Mouse (Mus musculus): ENCODE results near the gene Dnajc4. TPM values are rescaled to one million over a fixed set of nuclear protein-coding genes. Genes with fewer than 3 reads are reported as not detected.
"Not testable (repeated sequence)": the region's sequence is repeated elsewhere in the genome, so short reads cannot be mapped to it uniquely, and the experiment has no call there.

Dnajc4 gene
- polyA plus RNA-seq, 1 experiment from 2014 or later = 10.9 TPM

DNA sequence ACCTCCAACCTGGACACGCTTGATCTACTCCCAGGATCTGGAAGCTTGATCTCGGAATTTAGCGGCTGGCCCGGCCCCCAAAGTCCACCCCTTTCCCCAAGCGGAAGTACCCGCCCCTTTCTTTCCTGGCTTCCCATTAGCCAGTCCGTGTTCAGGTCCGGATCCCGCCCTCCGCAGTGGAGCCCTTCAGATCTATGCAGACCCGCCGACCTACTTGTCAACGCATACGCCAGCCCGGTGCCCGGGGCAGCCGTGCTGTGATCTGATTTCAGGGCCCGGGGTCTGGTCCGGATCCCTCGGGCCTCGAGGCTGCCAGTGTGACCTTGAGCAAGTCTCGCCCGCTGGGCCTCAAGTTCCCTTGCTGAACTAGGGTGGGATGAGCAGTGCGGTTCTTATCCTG, 3.6 kb upstream of the Dnajc4 start, which contains the start of the genes Nudt22 and Trpt1:
TSS of gene Nudt22 (minus strand) at position 112 of the 400 bp plus-strand sequence.
TSS of gene Trpt1 (plus strand) at position 126 of the 400 bp plus-strand sequence.
- peaks cover 26% of the 10 kb centered on the region for H3K36me3 ChIP-seq (replicated peaks; ENCODE audit: insufficient read depth, low read length)

DNA sequence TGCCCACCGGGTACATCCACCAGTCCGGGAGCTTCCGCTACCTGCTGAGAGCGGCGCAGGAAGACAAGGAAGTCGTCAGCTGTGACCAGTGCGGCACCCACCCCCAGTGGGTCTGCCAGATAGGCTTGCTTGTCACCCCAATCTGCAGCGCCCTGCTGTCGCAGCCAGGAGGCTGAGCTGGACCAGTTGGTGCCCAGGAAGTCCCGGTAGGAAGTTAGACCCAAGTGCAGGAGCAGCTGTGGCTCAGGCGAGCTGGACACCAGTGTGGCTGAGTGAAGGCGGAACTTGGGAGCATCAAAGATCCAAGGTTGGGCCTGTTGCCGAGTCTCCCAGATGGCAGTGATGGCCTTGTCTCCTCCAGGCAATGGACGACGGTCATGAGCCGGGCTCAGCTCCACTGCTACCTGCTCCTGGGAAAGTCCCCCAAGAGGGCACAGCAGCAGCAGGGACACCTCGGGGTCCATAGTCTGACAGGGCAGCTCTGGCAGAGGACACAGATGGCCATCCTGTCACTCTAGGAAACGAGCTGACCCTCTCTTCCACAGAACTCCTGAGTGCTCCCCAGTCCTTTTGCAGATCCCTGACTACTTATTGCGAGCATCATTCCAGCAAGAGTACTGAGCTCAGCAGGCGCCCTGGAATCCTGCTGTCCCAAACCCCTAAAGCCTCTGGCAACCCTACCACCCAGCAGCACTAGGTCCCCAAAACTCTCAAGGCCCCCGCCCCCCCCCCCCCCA, 3.1 kb upstream of the Dnajc4 start:
- Histone ChIP-seq H3K27ac (ENCODE audit: low read depth) (peak overlapping the region; percentile 84), H3K9me3 (ENCODE audit: low read length) (no peaks in the 10 kb centered on the region), H3K9ac (replicated peaks) (peak overlapping the region; percentile 79), H3K4me3 (ENCODE audit: low read depth, low read length) (peak overlapping the region; percentile 63), H3K27me3 (ENCODE audit: insufficient read depth, low read length) (no peaks in the 10 kb centered on the region), H3K4me1 (ENCODE audit: insufficient read depth) (peaks cover 34% of the 10 kb centered on the region), H3K36me3 (replicated peaks; ENCODE audit: insufficient read depth, low read length) (peaks cover 24% of the 10 kb centered on the region), H3K4me2 (ENCODE audit: low read depth, low read length) (peak overlapping the region; percentile 95)
- 49% methylated on average over 20 of the region's 21 CpGs for WGBS (ENCODE audit: insufficient replicate concordance)
- ATAC-seq (no peak), DNase-seq (no peak)
- TF ChIP-seq EP300 (IDR thresholded peaks at IDR 0.05; ENCODE audit: low read depth) (no peak), CTCF (IDR thresholded peaks at IDR 0.05; ENCODE audit: low read depth) (peak; percentile 26; the same call in 1 of the 2 replicates)

More for the DNA sequence above, 3.6 kb upstream of the Dnajc4 start, which contains the start of the genes Nudt22 and Trpt1:
- H3K27ac ChIP-seq (ENCODE audit: low read depth) = peak within 1 kb of the TSS; percentile 84
- no peaks in the 10 kb centered on the region for H3K9me3 ChIP-seq (ENCODE audit: low read length)
- peak within 1 kb of the TSS; percentile 63 for H3K4me3 ChIP-seq (ENCODE audit: low read depth, low read length)
- ATAC-seq (peak; percentile 71), DNase-seq (peak; percentile 89)
- H3K27me3 ChIP-seq (ENCODE audit: insufficient read depth, low read length) = no peaks in the 10 kb centered on the region
- TF ChIP-seq CTCF (IDR thresholded peaks at IDR 0.05; ENCODE audit: low read depth) (no peak), EP300 (IDR thresholded peaks at IDR 0.05; ENCODE audit: low read depth) (no peak)
- H3K4me1 ChIP-seq (ENCODE audit: insufficient read depth) = peaks cover 34% of the 10 kb centered on the region
- H3K4me2 ChIP-seq (ENCODE audit: low read depth, low read length) = peak within 1 kb of the TSS; percentile 95
- H3K9ac ChIP-seq (replicated peaks) = peak within 1 kb of the TSS; percentile 79
- under 1% methylated on average over 24 of the region's 24 CpGs for WGBS (ENCODE audit: insufficient replicate concordance)

DNA sequence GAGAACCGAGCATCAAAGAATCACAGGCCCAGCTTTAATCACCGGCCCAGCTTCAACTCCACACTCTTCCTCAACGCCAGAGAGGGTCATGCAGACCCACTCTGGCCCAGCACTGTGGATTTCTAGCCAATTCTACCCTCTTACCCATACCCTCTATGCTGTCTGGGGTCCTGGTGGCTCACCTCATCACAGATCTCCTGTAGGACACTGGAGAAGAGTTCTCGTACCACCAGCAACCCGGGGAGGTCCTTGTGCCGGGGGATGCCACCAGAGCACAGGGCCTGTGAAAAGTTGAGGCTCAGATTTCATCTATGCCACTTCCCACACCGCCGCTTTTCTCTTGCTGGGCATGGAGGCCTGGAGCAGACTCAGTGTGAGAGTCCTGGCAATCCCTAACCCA, 2.1 kb upstream of the Dnajc4 start:
- Histone ChIP-seq H3K4me1 (ENCODE audit: insufficient read depth) (peaks cover 34% of the 10 kb centered on the region), H3K27ac (ENCODE audit: low read depth) (no peak overlapping the region), H3K27me3 (ENCODE audit: insufficient read depth, low read length) (no peaks in the 10 kb centered on the region), H3K4me3 (ENCODE audit: low read depth, low read length) (no peak overlapping the region), H3K9me3 (ENCODE audit: low read length) (no peaks in the 10 kb centered on the region), H3K36me3 (replicated peaks; ENCODE audit: insufficient read depth, low read length) (peaks cover 15% of the 10 kb centered on the region), H3K4me2 (ENCODE audit: low read depth, low read length) (peak overlapping the region; percentile 95; the same call in 1 of the 2 replicates), H3K9ac (replicated peaks) (no peak overlapping the region)
- WGBS (ENCODE audit: insufficient replicate concordance) = 91% methylated on average over 8 of the region's 8 CpGs
- DNase-seq (no peak), ATAC-seq (no peak)
- TF ChIP-seq EP300 (IDR thresholded peaks at IDR 0.05; ENCODE audit: low read depth) (no peak), CTCF (IDR thresholded peaks at IDR 0.05; ENCODE audit: low read depth) (no peak)

DNA sequence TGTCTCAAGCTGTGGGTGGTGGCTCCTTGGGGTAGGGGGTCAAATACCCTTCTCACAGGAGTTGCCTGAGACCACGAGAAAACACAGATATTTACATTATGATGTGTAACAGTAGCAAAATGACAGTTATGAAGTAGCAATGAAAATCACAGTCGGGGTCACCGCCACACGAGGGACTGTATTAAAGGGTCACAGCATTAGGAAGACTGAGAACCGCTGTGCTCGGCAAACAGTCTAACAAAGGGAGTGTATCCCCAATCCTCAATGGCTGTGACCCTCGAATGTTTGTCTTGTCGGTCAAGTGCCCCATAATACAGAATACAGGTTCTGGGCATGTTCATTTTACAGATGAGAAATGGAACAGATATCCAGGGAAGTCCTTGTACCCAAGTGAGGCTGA, 1.6 kb upstream of the Dnajc4 start:
- DNase-seq (no peak), ATAC-seq (no peak)
- no peaks in the 10 kb centered on the region for H3K9me3 ChIP-seq (ENCODE audit: low read length)
- H3K27me3 ChIP-seq (ENCODE audit: insufficient read depth, low read length) = no peaks in the 10 kb centered on the region
- H3K4me2 ChIP-seq (ENCODE audit: low read depth, low read length) = no peak overlapping the region
- WGBS (ENCODE audit: insufficient replicate concordance) = 82% methylated on average over 8 of the region's 8 CpGs
- H3K4me3 ChIP-seq (ENCODE audit: low read depth, low read length) = no peak overlapping the region
- peaks cover 34% of the 10 kb centered on the region for H3K4me1 ChIP-seq (ENCODE audit: insufficient read depth)
- H3K36me3 ChIP-seq (replicated peaks; ENCODE audit: insufficient read depth, low read length) = peaks cover 12% of the 10 kb centered on the region
- TF ChIP-seq CTCF (IDR thresholded peaks at IDR 0.05; ENCODE audit: low read depth) = no peak
- no peak for TF ChIP-seq EP300 (IDR thresholded peaks at IDR 0.05; ENCODE audit: low read depth)
- H3K9ac ChIP-seq (replicated peaks) = no peak overlapping the region
- no peak overlapping the region for H3K27ac ChIP-seq (ENCODE audit: low read depth)

DNA sequence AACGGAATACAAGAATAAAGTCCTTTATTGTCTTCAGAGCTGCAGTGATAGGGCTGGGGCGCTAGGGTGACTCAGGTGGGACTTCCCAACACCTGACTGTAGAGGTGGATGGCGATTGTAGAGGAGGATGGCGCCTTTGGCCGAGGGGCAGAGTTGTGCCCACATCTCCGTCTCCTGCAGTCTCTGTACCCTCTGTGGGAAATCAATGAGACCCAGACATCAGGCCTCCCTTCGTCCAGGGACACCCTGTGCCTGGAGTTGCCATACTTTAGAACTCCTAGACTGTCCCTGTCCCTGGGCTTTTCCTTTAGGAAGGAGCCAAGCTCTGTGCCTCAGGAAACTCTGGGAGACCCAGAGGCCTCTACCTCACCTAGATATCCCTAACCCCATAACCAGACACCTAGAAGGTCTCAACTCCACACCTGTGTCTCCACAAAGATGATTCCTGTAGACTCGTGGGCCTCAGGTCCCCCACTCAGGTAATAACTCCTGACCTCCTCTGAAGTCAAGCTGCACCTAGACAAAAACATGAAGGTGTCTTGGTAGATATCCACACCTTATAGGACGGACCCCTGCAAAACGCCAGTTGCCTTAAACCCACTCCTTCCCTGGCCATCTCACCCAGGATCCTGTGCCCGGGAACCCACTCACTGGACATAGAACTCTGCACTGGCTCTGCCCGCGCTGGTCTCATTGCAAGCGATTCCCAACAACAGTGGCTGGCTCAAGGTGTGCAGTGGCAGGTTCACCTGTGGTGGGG, 819 bp upstream of the Dnajc4 start:
- Histone ChIP-seq H3K36me3 (replicated peaks; ENCODE audit: insufficient read depth, low read length) (peaks cover 4% of the 10 kb centered on the region), H3K9ac (replicated peaks) (peak overlapping the region; percentile 52), H3K4me2 (ENCODE audit: low read depth, low read length) (peak overlapping the region; percentile 100), H3K4me1 (ENCODE audit: insufficient read depth) (peaks cover 34% of the 10 kb centered on the region), H3K9me3 (ENCODE audit: low read length) (no peaks in the 10 kb centered on the region), H3K27me3 (ENCODE audit: insufficient read depth, low read length) (no peaks in the 10 kb centered on the region), H3K27ac (ENCODE audit: low read depth) (peak overlapping the region; percentile 81), H3K4me3 (ENCODE audit: low read depth, low read length) (peak overlapping the region; percentile 67)
- whole genome bisulfite sequencing (ENCODE audit: insufficient replicate concordance) = 68% methylated on average over 13 of the region's 14 CpGs
- ATAC-seq (peak; percentile 1; the same call in 1 of the 2 replicates), DNase-seq (no peak)
- TF ChIP-seq EP300 (IDR thresholded peaks at IDR 0.05; ENCODE audit: low read depth) (no peak), CTCF (IDR thresholded peaks at IDR 0.05; ENCODE audit: low read depth) (peak; percentile 13; the same call in 1 of the 2 replicates)

DNA sequence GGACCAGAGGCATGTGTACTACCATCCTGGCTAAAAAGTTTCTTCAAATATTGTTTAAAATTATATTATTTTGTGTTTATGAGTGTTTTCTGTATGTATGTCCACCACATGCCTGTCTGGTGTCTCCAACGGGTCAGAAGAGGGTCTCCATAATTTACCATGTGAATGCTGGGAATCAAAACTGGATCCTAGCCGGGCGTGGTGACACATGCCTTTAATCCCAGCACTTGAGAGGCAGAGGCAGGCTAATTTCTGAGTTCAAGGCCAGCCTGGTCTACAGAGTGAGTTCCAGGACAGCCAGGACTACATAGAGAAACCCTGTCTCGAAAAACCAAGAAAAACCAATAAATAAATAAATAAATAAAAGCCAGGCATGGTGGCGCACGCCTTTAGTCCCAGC, 1.2 kb downstream of the Dnajc4 start:
- H3K9ac ChIP-seq (replicated peaks); H3K9me3 ChIP-seq (ENCODE audit: low read length); H3K27ac ChIP-seq (ENCODE audit: low read depth); H3K4me3 ChIP-seq (ENCODE audit: low read depth, low read length); ATAC-seq; H3K4me2 ChIP-seq (ENCODE audit: low read depth, low read length); H3K27me3 ChIP-seq (ENCODE audit: insufficient read depth, low read length); DNase-seq; H3K36me3 ChIP-seq (replicated peaks; ENCODE audit: insufficient read depth, low read length): not testable (repeated sequence)
- WGBS (ENCODE audit: insufficient replicate concordance) = 81% methylated on average over 6 of the region's 6 CpGs
- H3K4me1 ChIP-seq (ENCODE audit: insufficient read depth) = peaks cover 43% of the 10 kb centered on the region

Data from liver, postnatal 0 days (tissue).